Mouse (Mus musculus) lung, adult 18-20 months (tissue): ENCODE measurements around the gene Slc25a27.
A peak's percentile ranks its signal among the peaks of the same experiment; 100 is the strongest.

Source experiments
- DNase-seq, 2 experiments: peaks; one replicate each; pipeline ENCODE4 v3.0.0; 2022; ENCODE audit warnings: mixed read lengths in 2 of 2

The Slc25a27 gene

DNA sequence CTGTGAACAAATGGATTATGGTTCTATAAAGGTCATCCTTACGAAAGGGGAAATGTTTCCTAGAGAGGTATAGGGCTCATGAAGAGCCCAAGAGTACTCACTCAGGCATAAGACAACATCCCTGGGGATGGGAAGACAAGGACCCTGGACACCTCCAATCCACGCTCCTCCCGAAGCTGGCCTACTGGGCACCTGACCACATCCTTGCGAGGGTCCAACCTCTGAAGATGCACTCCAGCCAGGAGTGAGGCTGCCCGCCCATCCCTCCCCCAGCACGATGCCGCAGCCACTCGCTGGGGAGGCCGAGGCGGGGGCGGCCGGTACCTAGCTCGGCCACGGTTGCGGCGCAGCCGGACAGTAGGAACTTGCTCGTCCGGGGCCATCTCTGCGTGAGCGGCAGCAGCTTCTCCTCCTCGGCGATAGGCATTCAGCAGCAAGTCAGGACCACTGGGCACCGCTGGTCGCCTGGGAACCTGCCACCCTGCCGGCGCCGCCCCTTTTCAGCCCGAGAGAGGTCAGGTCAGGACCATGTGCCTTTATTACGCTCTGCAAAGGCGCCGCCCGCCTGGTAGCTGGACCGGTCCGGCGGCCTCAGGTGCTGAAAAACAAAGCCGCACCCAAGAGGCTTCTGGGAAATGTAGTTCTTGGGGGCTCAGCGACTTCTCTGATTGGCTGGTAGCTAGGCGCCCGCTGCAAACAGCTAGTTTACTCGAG, at the start of gene Slc25a27:
TSS of gene Slc25a27 (minus strand) at position 639 of the 714 bp plus-strand sequence.
- DNase-seq: peak; percentile 96 to 97

DNA sequence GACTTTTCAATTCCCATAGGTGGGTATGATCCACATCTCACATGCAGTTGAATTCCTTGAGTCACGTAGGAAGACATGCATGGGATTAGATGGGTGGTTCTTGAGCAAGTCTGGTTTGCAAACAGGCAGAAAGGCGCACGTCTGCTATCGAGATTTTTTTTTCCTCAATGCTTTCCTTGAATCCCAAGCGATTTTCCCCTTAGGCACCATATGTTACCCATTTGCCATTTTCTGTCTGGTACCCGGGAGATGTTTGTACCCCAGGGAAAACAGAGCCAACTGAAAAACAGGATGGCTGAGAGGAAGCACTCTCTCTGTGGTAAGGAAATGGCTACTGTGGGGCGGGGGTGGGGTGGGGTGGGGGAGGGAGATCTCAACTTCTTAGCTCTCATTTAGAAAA, 49.6 kb upstream of the Slc25a27 start:
- DNase-seq: no peak

DNA sequence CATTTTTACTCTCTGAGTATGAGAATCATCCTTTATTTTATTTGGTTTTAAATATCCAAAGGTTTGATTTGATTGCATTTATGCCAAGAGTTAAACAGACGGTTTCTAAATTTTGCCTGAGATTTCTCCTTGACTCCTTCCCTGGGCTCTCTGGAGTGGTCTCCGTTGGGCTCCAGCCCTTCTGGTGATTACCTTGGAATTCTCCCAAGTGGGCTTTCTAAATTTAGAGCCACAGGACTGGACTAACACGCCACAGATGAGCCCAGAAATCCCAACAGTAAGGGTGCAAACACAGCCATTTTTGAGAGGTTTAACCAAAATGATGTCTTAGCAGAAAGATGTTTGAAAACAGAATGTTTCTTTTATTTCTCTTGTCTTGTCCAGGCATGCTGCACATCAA, 47.2 kb upstream of the Slc25a27 start:
- DNase-seq: no peak

DNA sequence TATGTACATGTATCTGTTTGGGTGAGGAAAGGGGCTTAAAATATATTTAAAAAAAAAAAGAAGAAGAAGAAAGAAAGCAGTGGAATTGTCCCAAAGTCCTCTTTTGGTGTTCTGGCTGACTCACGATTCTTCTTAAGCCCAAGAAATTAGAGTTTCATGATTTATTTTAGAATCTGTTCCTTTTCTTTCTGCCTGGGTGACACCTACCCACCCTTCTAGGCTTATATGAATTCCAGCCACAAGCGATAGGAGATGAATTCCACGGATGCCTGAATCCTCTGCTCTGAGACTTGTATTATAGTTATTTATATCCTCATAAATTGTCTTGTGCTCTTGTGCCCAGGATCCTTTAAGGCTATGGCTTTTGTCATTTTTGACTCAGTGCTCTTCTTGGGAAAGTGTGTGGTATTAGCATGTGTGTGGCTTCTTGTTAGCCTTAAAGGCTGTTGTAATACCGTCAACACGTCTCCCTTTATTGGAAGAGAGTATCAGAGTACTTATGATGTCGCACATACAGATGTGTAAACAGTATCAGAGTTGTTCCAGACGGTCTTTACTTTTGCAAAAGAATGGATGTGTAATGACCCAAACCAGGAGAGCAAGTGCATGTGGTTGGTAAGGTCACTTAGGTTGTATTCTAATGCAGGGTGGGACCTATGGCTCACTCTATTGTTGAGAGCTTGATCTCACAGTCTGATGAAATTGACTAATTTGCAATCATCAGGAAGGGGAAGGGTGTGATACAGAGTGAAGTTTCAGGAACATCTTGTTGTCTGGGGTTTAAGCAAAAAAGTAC, 44.7 kb upstream of the Slc25a27 start:
- DNase-seq: no peak

DNA sequence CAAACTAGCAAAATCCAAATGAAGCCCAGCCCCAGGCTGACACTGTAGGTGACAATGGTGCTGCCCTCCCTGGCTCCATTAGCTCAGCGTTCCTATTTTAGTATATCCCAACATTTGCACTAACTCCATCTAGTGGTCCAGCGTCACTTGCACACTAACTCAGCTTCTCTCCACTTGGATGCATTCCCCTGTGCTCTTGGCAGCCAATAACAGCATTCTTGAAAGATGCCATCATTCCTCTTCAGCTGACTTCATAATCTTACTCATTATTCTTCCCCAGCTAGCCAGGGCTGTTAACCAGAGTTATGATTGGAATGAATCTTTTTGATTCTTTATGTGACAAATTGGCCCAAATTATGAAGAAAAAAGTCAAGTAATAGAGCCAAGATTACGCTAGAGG, 40.2 kb upstream of the Slc25a27 start:
- DNase-seq: peak; percentile 24 to 48

DNA sequence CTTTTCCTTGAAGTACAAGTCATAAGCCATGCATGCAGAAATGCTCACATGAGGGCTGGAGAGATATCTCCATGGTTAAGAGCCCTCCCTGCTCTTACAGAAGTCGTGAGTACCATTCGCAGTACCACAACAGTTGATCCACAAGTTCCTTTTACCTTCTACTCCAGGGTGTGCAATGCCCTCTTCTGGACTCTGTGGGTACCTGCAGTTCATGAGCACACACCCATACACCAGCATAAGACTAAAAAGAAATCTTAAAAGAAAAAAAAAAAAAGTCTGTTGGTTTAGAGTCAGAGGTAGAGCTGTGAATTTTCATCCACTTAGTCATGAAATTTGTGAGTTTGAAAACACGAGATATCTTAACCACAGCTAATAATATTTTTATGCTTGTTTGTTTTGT, 39.7 kb upstream of the Slc25a27 start:
- no peak for DNase-seq

DNA sequence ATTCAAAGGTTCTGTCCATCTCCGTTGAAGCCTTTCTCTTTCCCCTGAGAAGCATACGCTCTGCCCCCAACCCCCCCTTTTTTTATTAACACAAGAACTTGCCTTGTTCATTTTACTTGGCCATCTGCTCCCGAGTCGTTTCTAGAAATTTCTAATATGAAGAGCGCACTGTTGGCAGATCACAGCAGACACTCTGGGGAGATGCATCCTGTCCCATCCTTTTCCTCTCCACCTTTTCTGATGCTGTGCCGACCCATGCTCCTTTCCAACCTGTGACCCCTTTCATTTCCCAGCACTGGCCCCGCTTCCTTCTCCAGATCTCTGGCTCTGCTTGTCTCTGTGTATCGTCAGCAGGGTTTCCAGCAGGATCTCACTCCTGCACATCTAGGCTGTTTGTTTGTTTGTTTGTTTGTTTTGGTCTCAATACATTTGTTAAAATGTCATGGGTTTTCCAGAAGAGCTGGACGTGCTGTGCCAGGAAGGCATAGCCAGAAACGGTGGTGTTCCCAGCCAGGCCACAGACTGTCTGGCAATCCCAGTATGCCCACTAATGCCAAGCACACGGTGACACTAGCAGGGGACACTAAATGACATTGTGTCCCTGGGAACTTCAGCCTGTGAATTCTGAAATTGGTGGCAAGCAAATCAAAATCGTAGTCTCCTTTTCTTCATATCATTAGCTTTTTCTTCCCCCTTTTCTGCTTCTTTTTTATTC, 37.4 kb upstream of the Slc25a27 start:
- DNase-seq: no peak

DNA sequence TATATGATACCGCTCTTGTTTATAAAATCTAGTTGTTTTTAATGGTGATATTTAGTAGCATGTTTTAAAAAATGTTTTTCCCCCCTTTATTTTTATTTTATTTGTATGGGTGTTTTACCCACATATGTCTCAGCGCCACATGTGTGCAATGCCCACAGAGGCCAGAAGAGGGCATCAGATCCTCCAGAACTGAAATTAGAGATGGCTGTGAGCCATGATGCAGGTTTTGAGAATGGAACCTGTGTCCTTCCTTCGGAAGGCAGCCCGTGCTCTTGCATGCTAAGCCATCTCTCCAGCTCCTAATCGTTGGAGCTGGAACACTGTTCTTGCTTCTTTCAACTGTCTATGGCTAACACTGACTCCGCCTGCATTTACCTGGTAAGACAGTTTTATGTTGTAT, 34.0 kb upstream of the Slc25a27 start:
- peak; percentile 16 to 27 for DNase-seq

DNA sequence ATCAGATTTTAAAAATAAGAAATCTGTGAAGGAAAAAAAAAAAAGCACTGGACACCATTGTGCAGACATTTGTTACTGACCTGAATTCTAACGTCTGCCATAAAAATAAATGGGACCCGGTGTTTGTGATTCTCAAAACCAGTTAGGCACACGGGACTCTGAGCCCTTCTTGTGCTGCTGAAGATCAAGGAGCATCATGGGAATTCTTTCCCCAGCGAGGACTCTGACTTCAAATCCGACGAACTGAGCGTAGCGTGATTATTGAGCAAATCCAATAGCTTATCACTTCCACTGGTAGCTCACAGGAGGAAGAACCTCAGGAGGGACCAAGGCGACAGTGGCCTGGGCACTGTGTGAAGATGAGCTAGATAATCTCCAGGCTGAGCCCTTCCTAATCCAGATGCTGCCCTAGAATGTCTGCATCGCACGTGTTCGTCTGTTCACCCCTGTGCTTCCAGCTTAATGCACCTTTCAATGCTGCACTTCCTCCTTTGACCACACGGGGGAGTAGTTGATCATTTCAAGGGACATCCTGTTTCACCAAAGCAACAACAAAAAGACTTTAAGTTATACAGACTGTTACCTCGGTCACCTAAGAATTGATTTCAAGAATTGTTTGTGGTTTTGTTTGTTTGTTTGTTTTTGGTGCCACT, 32.1 kb upstream of the Slc25a27 start:
- peak; percentile 60 to 61 for DNase-seq

DNA sequence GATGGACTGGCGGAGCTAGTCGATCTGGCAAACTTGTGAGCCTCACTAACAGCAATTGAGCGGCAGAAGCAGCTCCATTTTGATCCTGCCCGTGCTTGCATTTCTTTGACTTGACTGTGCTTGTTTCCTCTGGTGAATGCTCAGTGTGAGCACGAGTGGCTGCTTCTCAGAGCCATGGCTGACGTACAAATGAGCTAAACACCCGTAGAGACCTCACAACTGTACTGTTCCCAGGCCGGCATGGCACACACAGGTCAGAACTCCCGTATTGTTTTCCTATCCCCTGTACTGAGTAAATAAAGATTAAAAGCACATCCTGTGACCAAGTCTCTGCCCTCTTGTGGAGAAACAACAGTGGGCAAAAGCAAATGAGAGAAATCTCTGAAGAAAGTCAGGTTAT, 22.6 kb upstream of the Slc25a27 start:
- DNase-seq: no peak

DNA sequence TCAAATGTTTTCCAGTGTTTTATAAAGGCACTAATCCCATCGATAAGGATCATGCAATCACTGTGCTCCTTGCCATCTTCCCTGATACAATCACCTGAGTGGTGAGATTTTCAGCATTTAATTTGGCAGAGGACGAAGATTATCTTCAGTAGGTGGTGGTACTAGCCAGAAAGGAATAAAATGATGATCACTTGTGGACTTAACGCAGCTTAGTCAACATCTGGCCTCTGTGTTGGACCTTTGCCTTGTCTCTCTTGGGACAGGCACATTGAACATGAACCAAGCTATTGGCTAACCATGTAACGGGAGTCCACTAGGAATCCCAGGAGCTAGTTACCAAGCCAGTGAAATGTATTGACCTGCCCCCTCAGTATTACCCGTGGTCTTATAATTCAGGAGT, 17.6 kb upstream of the Slc25a27 start:
- DNase-seq: no peak

DNA sequence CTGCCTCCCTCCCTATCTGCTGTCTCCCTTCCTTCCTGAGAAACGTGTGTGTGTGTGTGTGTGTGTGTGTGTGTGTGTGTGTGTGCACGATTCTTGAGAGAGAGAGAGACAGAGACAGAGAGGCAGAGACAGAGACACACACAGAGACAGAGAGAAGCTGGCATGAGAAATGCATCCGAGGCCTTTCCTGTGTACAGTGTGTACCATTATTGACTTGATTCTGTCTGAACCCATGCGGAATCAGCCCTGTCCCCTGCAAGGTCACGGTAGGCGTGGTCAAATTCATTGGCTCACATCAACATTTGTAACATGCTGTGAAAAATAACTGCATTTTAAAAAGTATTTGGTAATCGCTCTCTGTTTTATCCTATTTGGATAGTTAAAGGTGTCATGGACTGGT, 17.1 kb upstream of the Slc25a27 start:
- no peak for DNase-seq

DNA sequence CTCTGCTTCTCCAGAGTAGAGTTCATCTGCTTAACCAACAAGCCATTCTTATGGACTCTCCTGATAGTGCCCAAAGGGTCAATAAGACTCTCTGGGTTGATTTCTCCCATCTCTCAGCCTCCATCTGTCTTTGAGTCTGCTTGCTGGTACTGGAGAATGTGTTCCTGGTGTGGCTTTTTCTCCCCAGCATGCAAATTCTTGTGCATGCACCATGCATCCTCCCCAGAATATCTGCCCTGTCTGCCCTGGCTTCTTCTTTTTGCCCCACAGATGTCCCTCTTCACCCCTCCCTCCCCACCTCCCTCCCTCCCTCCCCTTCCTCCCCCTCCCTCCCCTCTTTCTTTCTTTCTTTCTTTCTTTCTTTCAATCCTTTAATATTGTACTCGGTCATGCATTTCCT, 10.3 kb upstream of the Slc25a27 start:
- DNase-seq: no peak

DNA sequence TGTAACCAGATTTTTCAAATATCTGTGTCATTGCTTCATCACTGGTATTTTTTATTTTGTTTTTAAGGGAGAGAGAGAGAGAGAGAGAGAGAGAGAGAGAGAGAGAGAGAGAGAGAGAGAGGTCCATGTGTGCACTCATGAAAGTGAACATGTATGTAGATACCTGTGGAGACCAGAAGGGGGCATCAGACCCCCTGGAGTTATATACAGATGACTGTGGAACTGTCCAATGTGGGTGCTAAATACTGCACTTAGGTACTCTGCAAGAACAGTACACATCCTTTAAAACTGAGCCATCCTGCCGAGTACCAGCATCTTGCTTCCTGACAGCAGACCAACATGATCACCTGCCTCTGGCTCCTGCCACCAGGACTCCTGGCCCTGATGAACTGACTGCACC, 9.2 kb upstream of the Slc25a27 start:
- no peak for DNase-seq

DNA sequence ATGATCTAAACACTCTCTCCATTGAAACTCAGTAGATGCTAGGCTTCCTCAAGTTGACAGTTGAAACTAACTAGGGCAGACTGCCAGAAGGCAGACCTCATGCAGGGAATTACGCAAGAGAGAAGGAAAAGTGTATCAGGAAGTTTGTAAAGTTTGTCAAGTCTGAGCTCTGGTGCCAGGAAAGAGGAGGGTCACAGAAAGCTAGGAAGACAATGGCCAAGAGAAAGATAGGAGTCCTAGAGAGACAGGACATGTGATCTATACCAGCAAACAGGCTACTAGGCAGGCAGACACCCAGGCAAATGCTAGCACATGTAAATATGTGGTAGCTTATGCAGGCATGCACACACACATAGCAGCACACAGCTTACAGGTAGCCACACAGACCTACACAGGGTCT, 8.2 kb upstream of the Slc25a27 start:
- peak; percentile 68 to 78 for DNase-seq

DNA sequence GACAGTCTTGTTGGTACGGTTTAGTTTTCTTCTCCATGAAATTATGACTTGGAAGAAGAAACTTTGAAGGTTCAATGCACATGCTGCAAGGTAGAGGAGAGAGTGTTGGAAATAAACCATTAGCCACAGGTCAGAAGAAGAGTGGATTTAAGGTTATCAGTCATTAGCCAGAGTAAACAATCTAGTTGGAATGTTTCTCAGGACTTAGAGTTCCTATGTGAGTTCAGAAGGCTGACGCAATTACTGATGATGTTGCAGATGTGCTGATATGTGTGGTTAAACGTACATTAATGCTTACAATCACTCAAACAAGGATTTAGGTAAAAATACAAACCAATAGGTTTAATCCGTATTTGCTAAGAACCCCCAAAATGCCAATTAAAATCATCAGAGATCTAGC, 4.9 kb upstream of the Slc25a27 start:
- DNase-seq: no peak

DNA sequence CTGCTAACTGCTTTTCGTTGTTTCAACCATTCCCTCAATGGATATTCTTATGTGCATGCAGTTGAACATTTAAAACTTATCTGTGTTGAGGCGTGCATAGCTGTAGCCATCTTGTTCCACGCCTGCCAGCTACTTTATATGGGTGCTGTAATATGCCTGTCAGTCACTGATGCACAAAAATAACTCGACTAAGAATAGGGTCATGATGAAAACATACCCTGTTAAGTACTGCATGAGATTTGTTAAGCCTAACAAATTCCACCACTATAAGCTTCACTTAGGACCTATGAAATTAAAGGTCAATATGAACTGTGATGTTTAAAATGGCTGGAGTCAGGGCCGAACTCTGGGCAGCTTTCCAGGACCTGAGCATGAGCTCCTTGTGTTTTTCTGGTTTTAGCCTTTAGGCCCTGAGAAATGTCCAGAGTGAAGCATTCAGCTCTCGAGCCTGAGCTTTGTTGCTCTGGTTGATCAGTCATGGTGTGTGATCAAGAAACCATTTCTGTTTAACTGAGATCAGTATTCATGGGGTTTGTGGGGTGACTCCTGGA, 2.2 kb upstream of the Slc25a27 start:
- no peak for DNase-seq

DNA sequence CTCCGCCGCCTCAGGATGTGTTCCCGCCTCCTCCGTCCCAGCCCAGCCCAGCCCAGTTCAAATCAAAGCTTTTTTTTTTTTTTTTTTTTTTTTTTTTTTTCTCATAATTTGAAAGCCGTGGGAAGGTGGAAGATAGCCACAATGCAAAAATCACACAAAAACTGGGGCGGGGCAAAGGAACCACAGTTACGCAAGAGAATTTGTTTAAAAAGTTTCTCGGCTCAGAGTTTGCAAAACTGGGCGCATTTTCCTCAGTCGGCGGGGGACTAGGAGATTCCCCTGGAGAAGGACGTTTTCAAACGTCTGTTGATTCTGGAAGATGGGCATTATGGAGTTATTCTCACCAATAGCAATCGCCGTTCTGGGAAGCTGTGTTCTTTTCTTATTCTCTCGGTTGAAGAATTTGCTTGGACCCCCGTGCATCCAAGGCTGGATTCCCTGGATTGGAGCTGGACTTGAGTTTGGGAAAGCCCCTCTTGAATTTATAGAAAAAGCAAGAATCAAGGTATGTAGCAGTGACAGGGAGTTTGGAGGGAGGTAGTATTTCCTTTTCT, 353 bp upstream of the Slc25a27 start, which contains the start of gene Cyp39a1:
TSS of gene Cyp39a1 (plus strand) at position 136 of the 554 bp plus-strand sequence.
- DNase-seq: no peak

DNA sequence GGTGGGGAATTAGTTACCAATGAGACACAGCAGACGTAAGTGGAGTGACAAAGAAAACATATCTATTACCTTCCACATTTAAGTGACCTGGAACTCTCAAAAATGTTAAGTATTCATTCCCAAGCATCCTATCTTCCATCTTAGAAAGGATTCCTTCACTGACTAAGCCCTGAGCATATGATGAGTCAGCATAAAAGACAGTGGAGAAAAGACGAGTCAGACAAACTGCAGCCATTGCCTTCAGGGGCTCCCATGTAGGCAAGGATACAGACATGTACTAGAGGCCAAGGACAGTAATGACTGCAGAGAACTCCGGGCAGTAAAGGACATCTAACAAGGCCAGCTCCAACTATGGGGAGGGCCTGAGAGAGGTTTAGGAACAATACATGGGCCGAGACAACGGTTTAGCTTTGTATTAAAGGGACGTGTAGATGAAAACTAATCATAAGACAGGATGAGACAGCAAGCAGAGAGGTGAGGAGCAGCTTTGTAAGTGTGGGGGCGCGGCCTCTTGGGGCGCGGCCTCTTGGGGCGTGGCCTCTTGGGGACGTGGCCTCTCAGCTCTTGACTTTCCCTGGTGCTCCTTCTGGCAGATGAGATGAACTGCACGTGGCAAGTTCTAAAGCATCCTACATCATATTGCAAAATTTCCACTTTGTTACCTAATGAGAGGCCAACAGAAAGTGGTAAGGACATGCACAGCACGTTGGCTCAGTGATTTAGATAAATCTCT, 15.5 kb downstream of the Slc25a27 start:
- no peak for DNase-seq

DNA sequence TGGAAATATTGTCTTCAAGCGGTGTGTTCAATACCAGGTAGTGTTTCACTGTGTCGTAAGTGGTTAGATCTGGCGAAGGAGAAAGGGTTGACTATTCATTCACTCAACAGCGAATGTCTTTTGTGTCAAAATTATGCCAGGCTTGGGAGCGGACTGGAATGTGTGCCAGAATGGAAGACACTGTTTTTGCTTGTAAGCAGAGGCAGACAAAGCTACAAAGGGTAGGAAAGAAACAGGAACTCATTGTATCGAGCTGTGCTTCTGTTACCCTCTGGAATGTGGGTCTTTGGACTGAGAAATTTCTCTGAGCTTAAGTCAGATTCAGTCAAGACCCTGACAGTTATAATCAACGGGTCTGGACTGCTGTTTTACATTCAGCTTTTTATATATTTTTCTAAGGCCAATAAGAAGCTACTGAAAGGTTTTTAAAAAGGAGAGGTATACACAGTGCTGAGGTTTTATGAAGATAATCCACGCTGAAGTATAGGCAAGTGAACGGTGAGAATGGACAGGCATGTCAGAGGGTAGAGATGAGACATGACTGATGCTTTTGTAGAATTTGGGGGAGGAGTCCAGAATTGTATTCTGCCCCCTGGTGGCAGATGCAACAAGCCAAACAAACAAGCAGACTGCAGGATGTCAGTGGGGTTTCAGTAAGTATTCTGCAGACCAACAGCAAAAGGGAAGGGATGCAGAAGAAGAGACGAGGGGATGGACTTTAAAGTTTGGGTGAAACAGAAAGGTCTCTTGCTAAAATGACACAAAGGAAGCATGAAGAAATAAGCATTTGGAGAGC, 17.2 kb downstream of the Slc25a27 start:
- DNase-seq: no peak

DNA sequence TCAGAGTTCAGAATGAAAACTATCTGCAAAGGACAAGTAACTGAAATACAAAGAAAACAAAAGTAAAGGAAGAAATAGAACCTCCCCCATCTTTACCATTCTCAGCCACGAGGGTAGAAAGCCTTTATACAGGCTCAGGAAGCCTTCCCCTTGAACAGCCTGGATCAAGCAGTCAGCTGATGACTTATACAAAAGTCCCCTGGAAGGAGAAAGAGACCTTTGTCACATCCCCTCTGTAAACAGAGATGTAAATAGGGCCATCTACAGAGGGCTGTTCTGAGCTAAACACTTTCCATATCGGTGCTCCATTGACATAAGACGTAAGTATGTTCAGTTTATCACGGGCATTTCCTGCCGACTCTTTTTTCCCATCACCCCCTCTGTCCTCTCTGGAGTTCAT, 20.1 kb downstream of the Slc25a27 start:
- DNase-seq: no peak
